Mouse (Mus musculus): ENCODE data around the gene Pank1.

- TF ChIP-seq ZC3H11A (IDR thresholded peaks at IDR 0.05; ENCODE audit: borderline replicate concordance, low read depth, low read length) (no peak), CHD2 (IDR thresholded peaks at IDR 0.05; ENCODE audit: low read depth, low read length) (no peak), HCFC1 (IDR thresholded peaks at IDR 0.05; ENCODE audit: borderline replicate concordance, insufficient read depth, low read length) (no peak), ZNF384 (IDR thresholded peaks at IDR 0.05; ENCODE audit: low read depth, low read length) (no peak)
Observed at GRCm38 (mm10) chr19:34895082-34895481, 15.8 kb upstream of the Pank1 start.
